Mouse (Mus musculus) c-Kit-positive CD71-negative TER-119-negative erythroid progenitor cells, embryonic 14.5 days (primary cell): Measurements from ENCODE around the gene Dnah11.
"Not testable (repeated sequence)": the region's sequence is repeated elsewhere in the genome, so short reads cannot be mapped to it uniquely, and the experiment has no call there.

Source experiments
- DNase-seq: peaks from one replicate; pipeline ENCODE4 v3.0.0-alpha.2; 2013; ENCODE audit warnings: low read depth

The Dnah11 gene

DNA sequence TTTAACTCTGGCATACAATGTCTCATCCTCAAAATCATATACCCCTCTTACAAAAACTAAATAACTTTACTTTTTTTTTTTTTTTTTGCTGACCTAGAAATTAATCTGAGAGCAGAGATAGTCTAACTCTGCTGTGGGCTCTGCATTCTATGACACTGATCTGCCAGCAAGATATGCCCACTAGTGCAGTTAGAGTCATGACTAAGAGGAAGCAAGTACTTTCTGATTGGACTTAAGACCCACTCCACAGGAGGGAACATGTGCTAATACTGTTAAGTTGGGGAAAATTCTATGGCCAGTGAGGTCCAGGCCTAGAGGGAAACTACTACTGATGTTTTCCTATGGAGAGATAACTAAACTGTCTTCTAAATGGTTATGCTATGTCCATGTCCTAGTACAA is 225.1 kb downstream of the Dnah11 start:
- no peak for DNase-seq

DNA sequence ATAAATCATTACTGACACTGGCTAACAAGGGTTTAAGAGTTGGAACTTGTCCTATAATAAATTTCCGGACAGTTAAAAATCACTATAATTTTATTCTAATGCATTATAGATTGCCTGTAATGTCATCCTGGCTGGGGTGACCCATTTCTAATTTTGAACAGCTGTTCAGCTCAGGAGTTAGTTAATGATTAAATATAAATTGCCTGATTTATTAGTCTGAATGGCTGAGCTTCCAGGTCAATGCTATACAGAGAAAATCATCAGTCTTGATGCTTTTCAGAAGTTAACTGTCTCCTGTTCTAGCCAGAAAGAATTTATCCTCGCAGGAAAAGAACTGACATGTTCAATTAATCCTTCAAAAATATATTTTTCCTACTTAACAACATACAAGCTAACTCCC is 236.1 kb downstream of the Dnah11 start:
- DNase-seq: no peak

DNA sequence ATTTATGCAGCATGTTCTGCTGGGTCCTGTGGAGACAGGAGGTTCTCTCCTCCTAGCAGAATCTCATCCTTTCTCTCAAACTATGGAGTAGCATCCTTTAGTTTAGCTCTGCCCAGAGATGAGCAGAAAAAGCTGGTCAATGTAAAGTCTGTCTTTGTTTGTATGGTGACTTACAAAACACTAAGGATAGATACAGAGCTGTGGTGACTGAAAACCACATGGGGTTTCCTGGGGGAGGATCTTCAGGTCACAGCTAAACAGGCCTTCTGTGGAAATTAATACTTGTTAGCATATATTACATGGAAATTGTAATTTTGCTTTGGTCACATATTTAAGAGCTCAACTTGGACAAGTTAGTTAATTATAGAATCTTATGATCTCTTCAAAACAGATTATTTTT is 239.6 kb downstream of the Dnah11 start:
- DNase-seq: no peak

DNA sequence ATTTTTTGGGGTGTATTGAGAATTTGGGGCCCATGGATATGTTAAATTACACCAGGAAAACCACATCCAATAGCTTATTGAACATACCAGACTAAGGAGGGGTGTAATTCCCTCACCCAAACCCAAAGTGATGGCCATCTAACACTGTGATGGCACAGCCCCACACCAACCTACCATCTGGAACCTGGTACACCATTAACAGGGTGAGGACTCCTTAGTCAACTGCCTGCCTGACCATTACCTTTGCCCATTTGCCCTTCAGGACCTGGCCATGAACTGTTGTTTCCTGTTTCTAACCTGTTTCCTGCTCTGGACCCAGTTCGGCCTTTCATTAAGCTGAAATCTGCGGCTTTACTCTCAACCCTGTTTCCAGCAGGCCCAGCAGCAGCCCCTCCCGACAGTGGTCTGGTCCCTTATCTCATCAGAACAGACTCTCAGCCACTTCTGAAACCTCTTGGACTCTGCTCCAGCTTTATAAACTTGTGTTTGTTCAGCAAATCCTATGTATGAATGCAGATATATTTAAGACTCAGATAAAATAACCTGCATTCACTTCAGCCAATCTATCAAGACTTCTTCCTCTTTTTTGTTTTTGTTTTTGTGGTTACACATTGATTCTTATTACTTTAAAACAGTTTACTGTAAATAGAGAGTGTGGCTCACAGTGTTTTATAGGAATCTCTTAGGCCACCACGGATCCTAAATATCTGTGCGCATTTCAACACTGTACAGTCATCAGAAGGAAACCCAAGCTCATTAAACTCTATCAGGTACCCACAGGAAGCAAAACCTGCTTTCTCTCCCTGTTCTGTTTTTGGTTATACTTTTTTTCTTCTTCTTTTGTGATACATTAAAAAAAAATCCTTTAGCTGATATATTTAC is 251.8 kb downstream of the Dnah11 start:
- no peak for DNase-seq

DNA sequence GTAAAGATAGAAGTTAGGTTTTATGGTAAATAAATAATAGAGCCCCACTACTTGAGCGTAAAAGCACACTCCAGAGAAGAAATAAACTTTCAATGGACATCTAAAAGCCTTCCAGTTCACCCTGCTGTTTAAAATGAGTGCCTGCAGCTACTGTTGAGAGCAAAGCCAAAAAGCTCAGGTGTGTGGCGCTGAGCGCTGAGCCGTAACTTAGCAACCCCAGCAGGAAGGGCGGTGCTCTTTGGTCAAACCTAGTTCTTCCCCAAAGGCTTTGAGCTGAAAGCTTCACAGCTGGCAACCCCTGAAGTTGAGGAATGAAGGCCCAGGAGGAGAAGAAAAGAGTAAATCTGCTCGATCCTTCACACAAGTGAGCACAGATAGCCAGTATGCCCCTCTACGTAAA is 256.9 kb downstream of the Dnah11 start:
- DNase-seq: no peak

DNA sequence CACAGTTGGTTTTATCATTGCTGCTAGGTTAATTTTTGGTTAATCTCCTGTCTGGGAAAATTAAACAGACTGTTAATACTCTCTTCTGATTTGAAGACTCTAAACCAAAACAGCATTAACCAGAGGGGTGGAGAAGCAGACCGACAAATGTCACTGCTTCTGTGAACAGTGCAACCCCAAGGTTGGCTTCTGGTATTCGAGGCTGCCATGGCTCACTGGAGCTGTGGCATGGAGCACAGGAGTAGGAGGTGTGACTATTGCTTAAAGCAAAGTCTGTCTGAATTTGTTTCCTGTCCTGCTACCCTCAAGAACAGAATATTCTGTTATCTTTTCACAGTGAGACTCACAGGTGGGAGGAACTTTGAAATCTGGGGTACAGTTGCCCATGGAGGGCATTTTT is 260.6 kb downstream of the Dnah11 start:
- no peak for DNase-seq

DNA sequence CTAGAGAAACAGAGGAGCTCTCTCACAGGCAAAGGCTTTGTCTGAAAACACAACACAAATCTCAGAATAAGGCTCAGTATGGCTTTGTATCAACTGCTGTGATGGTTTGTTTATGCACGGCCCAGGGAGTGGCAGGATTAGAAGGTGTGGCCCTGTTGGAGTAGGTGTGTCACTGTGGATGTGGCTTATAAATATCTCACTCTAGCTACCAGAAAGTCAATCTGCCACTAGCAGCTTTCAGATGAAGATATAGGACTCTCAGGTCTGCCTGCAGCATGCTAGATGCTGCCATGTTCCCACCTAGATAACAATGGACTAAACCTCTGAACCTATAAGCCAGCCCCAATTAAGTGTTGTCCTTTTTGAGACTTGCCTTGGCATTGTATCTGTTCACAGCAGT is 266.8 kb downstream of the Dnah11 start:
- DNase-seq: no peak

DNA sequence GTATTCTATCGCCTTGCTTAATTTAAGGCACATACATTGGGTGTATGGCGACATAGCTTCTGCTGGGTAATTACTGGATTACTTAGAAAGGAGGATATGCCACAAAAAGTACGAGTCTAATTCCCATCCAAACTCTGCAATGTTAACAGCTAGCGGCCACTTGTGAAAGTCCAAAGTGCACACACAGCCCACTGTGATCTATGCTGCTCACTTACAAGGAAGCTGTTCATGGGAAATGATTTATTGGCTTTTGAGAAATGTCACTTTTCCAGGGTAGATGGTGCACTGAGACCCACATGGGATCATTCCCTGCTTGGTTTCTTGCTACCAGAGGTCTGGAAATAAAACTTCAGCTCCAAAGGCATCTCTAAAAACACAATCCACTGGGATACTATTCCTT is 269.1 kb downstream of the Dnah11 start:
- no peak for DNase-seq

DNA sequence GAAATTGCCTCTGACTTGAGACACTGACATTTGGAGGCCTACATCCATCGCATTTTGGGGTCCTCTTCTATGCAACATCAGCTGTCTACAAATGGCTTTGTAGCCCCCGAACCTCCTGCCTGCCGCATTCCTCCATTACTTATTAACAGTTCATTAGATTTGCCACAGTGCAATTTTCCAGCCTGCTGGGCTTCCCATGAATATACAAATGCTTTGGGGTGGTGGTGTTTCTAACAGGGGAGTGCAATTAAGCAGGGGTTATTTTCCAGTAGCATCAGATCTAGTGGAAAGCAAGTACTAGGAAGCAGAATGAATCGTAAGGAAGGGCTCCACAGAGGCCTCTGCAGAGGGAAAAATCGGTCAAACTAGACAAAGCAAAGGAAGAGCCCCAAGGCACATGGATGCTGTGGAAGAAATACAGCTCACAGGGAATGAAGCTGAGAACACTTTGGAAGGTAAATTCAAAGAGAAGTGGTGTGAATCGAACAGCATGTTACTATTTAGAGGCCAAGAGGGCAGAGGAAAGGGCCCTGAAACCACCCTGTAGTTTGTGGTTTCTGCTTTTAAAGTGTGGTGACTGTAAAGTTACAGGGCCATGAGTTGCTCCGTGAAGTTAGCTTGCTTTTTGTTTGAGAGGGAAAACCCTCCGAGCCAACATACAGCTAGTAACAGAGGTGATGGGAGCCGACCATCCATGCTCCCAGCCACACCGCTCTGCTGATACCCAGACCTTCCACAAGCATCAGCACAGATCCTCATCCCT is 282.8 kb downstream of the Dnah11 start:
- no peak for DNase-seq

DNA sequence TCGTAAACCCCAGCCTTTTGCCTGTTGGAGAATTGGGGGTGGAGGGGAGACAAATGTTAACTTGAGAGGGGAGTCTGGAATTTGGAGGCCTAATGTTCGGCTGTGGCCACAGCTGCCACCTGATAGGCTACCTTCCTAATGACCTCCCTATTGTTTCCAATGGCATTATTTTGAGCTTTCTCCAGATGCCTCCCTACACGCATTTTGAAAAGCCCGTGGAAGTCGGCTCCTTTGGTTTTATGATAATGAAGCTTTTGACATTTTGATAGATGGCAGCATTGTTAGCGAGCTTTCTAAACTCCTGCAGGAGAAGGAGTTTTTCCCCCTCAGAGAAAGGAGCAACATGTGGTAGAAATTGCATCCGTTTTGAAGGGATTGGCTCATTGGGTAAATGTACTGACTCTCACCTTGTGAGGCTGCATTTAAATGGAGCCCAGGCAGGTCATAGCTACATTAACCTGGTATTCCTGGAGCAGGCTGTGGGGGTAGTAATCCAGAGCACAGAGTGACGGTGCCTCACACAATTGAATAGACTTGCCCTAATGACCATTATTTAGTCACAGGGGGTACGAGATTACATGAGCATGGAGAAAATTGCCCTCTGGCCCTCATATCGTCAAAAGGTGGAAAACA is 284.1 kb downstream of the Dnah11 start:
- no peak for DNase-seq

DNA sequence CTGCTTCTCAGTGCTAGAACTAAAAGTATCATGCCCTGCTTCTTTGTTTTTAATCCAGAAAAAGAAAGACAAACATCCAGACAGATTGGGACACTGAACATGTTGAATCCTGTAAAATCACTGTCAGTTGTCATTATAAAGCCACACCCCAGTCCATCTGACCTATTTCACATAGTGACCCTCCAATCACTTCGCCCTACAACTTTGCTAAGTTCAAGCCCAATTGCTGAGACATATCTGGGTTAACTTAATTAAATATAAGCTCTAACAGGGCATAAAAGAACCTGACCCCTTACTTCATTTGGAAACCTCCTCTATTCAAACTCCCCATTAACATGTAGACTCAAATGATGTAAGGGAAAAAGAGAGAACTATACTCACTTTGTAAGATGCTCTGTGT is 287.4 kb downstream of the Dnah11 start:
- DNase-seq: no peak

DNA sequence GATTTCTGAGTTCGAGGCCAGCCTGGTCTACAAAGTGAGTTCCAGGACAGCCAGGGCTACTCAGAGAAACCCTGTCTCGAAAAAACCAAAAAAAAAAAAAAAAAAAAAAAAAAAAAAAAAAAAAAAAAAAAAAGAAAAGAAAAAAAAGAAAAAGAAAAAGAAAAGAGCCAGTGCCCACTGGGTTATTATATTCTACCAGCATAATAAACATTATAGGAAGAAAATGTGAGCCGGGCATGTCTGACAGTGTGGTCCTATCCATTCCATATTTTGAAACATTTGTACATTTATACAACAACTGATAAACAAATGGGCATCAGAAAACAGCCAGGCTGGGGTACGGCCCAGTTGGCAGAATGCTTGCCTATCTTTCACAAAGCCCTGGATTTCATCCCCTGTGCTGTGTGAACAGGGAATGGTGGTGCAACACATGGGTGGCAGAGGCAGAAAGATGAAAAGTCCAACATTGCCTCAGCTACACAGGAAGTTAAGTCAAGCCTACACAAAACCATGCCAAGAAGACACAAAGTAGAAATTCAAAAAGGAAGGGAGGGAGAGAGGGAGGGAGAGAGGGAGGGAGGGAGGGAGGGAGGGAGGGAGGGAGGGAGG is 293.5 kb downstream of the Dnah11 start:
- DNase-seq: not testable (repeated sequence)

DNA sequence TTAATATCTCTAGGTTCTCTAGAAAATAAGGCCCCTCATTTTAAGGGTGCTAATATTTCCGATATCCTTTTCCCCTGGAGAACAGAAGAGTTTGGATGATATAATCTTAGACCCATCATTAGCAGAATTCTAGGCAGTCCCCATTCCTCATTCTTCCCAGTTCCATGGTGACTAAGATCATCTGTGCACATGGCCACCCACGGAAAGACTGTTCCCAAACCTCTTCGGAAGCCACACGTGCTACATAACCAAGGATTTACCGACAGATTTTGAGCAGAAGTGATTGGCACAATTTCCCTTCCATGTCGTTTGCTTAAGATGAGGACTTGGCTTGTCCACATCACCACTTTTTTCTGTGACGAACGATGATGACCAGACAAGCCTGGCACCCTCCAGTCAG is 295.2 kb downstream of the Dnah11 start:
- no peak for DNase-seq

DNA sequence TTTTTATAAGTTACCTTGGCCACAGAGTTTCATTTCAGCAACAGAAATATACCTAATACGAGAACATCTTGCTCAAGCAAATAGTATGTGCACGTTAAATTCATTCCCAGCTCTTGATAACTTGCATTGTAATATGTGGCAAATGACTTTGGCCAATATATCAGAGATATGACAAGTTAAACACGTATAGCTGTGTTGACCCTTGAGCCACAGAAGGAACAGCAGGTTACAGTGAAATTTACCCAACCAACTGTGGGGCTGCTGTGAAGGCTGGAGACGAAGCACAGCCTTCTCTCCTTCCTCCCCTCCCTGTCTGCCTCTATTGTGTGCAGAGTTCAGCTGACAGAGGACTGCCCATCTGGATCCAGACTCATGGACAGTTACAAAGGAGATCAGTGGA is 297.5 kb downstream of the Dnah11 start:
- DNase-seq: not testable (repeated sequence)

DNA sequence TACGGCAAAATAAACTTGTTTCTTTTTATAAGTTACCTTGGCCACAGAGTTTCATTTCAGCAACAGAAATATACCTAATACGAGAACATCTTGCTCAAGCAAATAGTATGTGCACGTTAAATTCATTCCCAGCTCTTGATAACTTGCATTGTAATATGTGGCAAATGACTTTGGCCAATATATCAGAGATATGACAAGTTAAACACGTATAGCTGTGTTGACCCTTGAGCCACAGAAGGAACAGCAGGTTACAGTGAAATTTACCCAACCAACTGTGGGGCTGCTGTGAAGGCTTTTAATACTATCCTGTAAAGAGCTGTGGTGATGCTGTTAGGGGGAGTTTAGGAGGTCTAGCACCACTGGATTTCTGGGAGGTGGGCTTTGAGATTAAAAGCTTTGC is 298.0 kb downstream of the Dnah11 start:
- not testable (repeated sequence) for DNase-seq

DNA sequence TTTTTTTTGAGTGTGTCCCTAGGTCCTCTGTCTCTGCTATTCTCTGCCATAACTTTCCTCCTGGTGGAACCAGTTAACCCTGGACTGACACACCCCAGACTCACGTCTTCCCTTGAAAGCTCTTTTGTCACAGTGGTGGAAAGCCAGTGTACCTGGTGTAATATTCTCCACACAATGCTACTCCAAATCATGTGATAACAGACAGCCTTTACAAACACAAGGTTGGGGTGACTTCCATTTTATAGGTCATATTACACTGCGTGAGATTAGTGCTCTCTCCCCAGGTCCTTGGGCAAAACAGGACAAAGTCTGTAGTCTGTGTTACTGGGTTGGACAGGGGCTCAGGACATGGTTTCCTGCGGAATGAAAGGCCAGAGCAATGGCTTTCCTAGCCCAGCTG is 311.4 kb downstream of the Dnah11 start:
- DNase-seq: no peak

DNA sequence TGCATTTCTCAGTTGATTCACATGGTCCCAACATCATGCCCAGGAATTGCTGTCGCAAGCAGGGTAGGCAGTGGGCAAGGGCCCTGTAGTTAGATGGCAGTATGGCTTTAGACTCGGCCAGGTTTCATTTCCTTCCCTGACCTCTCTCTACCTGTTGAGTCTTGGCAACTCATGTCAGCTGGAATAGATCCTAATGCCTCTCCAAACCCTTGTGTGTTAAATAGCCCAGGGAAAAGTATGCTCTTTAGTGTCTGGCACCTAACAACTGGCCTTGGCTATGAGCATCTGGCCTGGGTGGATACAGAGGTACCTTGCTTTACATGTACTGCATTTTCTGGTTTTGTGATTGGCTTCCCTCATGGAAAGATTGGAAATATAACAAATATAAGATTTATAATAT is 314.2 kb downstream of the Dnah11 start:
- DNase-seq: no peak

DNA sequence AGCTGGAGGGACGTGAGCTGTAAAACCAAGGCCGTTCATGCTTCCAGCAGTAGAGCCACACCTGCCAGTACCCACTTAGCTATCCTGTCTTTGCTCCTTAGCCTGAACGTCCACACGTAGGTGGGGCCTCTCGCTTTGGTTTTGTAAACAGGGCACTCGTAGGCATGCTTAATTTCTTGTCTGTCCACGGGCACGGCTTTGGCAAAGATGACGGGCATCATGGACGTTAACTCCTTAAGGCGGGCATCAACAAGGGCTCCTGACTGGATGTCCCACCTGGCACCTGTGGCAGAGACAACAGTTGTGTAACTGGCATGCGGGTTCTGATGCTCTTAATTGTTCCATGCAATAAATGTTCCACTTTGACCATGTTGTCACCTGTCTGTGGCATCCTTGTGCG is 320.5 kb downstream of the Dnah11 start:
- DNase-seq: no peak

DNA sequence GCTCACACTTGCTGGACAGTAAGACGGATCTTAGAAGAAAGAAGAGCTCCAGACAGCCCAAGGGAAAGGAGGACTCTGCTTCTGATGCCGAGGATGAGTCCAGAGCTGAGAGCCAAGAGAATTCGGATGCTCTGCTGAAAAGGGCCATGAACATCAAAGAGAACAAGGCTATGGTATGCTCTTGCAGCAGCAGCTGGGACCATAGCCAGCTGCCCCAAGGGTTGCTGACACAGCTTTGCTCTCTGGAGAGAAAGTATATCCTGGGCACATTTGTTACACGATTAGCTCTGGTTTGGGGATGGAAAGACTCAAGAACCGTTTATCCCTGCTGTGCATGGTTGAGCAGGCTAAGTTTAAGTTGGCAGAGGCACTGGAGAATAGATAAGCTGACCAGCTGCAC is 326.6 kb downstream of the Dnah11 start:
- DNase-seq: no peak

DNA sequence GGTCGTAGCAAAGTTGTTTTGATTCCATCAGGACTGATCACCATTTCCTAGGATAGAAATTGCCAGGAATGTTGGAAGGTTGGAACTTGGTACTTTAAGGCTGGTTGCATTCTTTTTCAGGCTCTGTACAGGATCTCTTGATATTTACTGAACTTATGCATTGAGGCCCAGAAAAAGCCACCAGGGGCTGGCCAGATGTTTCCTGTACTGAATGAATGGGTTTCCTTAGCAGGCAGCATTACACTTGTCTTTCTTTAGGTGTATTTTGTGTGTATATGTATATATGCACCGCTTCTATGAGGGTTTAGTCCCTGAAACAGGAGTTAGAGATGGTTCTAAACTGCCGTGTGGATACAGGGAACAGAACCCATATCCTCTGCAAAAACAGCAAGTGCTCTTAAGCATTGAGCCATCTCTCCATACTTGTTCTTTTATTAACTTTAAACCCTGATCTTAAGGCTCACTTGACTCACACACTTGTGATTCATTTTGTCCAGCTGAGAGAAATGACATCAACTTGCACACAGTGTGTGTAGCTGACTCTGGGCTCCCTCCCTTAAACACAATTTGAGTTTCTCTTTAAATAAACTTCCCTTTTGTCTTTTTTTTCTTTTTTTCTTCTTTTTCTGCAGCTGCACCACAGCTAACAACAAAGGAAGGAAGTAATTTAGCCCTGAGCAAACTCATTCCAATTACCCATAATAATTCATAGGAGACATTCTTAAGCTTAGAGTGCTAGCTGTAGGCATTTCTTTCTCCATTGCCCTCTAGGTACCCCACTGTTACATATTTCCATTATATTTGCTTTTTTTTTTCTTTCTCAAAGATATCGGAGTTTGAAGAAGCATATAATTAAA is 330.9 kb downstream of the Dnah11 start:
- no peak for DNase-seq

DNA sequence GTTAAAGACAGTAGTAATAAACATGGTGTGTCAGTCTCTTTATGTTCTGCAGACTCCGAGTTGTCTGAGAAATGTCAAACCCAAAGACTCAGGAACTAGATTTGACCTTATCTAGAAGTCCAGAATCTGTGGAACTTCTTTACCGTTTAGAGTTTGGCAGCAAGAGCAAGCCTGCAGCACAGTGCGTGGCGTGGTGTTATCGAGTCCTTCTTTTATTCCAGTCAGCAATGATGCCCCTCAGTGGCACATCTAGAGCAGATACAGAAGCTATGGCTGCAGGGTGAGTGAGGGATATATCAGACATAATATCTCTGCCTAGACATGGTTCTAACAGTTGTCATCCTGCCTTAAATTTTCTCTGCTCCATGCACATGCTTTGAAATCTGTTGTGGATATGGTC is 336.2 kb downstream of the Dnah11 start:
- no peak for DNase-seq

DNA sequence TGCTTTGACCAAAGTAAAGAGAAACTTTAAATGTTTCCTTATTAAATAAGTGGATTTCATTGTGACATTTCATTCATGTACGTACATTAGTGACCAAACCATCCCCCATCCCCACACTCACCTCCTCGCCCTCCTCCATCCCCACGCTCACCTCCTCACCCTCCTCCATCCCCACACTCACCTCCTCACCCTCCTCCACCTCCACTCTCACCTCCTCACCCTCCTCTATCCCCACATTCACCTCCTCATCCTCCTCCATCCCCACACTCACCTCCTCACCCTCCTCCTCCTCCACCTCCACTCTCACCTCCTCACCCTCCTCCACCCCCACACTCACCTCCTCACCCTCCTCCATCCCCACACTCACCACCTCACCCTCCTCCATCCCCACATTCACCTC is 337.6 kb downstream of the Dnah11 start:
- DNase-seq: no peak
